Comparison of ENCODE assay signal across 29 mouse cellular contexts in genomic region chr19:55712678-55713077, GRCm38 (mm10). TPM values are rescaled to one million over a fixed set of nuclear protein-coding genes. Genes with fewer than 3 reads are reported as not detected.
DNase-seq lines count a peak whose midpoint lies in the region; ATAC-seq and TF ChIP-seq lines count a peak whose summit lies in the region.
"Had no signal": no experiment of that assay in that cellular context is flagged by ENCODE, and none has a peak within 500 bp of the region (broad histone marks: within the 10 kb centered on the region; RNA-seq: fewer than 3 reads in every experiment).

No protein-coding gene starts in this region.

- no peak overlapping the region for H3K4me2 ChIP-seq in midbrain, postnatal 0 days (ENCODE audit: low read depth, low read length, poor library complexity, severe bottlenecking)
- no peak overlapping the region for H3K4me2 ChIP-seq in kidney, embryonic 16.5 days (replicated peaks; ENCODE audit: low read depth, low read length)
- H3K4me2 ChIP-seq in hindbrain, embryonic 12.5 days (replicated peaks): no peak overlapping the region
- H3K4me2 ChIP-seq: heart, embryonic 15.5 days; liver, embryonic 12.5 days; midbrain, embryonic 11.5 days; neural tube, embryonic 13.5 days had no signal

- no peak overlapping the region for H3K27ac ChIP-seq in midbrain, postnatal 0 days (ENCODE audit: low read depth, low read length)
- H3K27ac ChIP-seq in kidney, embryonic 16.5 days (ENCODE audit: low read length): no peak overlapping the region
- no peak overlapping the region for H3K27ac ChIP-seq in hindbrain, embryonic 12.5 days
- H3K27ac ChIP-seq: heart, embryonic 10.5 days; heart, embryonic 15.5 days; liver, embryonic 12.5 days; neural tube, embryonic 13.5 days had no signal

- no peak overlapping the region for H3K4me3 ChIP-seq in midbrain, postnatal 0 days (ENCODE audit: low read depth, low read length)
- H3K4me3 ChIP-seq in kidney, embryonic 16.5 days (ENCODE audit: low read length): no peak overlapping the region
- H3K4me3 ChIP-seq in hindbrain, embryonic 12.5 days: no peak overlapping the region
- H3K4me3 ChIP-seq: heart, embryonic 10.5 days; heart, embryonic 15.5 days; liver, embryonic 12.5 days; neural tube, embryonic 13.5 days had no signal

- no peaks in the 10 kb centered on the region for H3K27me3 ChIP-seq in midbrain, postnatal 0 days (ENCODE audit: insufficient read depth, low read length)
- no peaks in the 10 kb centered on the region for H3K27me3 ChIP-seq in kidney, embryonic 16.5 days (ENCODE audit: insufficient read depth, low read length)
- H3K27me3 ChIP-seq in hindbrain, embryonic 12.5 days: no peaks in the 10 kb centered on the region
- H3K27me3 ChIP-seq: heart, embryonic 15.5 days had no signal

- H3K4me1 ChIP-seq in midbrain, postnatal 0 days (ENCODE audit: insufficient read depth, low read length): no peaks in the 10 kb centered on the region
- H3K4me1 ChIP-seq in kidney, embryonic 16.5 days (ENCODE audit: insufficient read depth, low read length): peaks cover 7% of the 10 kb centered on the region; the same call in 1 of the 2 replicates
- H3K4me1 ChIP-seq in hindbrain, embryonic 12.5 days: no peaks in the 10 kb centered on the region
- H3K4me1 ChIP-seq: heart, embryonic 15.5 days; neural tube, embryonic 13.5 days had no signal

- H3K9me3 ChIP-seq in midbrain, postnatal 0 days (ENCODE audit: low read length): no peaks in the 10 kb centered on the region
- no peaks in the 10 kb centered on the region for H3K9me3 ChIP-seq in kidney, embryonic 16.5 days (ENCODE audit: low read length)
- no peaks in the 10 kb centered on the region for H3K9me3 ChIP-seq in hindbrain, embryonic 12.5 days (replicated peaks)
- H3K9me3 ChIP-seq: heart, embryonic 10.5 days; heart, embryonic 15.5 days; liver, embryonic 12.5 days; neural tube, embryonic 13.5 days had no signal

- ATAC-seq in midbrain, postnatal 0 days (ENCODE audit: low FRiP score): no peak
- no peak for ATAC-seq in kidney, embryonic 16.5 days (ENCODE audit: low FRiP score, low TSS enrichment)
- ATAC-seq in hindbrain, embryonic 12.5 days (ENCODE audit: low FRiP score): no peak
- ATAC-seq: activated CD4-positive, CD25-positive, alpha-beta regulatory T cell, adult 4 months; forebrain, embryonic 14.5 days; intestine, embryonic 16.5 days; liver, embryonic 12.5 days; liver, postnatal 0 days; midbrain, embryonic 16.5 days had no signal

- H3K9ac ChIP-seq in midbrain, postnatal 0 days (replicated peaks; ENCODE audit: low read length, poor library complexity, severe bottlenecking): no peak overlapping the region
- H3K9ac ChIP-seq in kidney, embryonic 16.5 days (replicated peaks; ENCODE audit: low read length): no peak overlapping the region
- no peak overlapping the region for H3K9ac ChIP-seq in hindbrain, embryonic 12.5 days
- H3K9ac ChIP-seq: heart, embryonic 15.5 days; liver, embryonic 12.5 days; liver, postnatal 0 days; neural tube, embryonic 13.5 days had no signal

- no peak for TF ChIP-seq CTCF in midbrain, postnatal 0 days (IDR thresholded peaks at IDR 0.05)

- no peaks in the 10 kb centered on the region for H3K36me3 ChIP-seq in midbrain, postnatal 0 days (ENCODE audit: insufficient read depth, low read length)
- no peaks in the 10 kb centered on the region for H3K36me3 ChIP-seq in kidney, embryonic 16.5 days (ENCODE audit: insufficient read depth, low read length)
- no peaks in the 10 kb centered on the region for H3K36me3 ChIP-seq in hindbrain, embryonic 12.5 days
- H3K36me3 ChIP-seq: heart, embryonic 10.5 days; heart, embryonic 15.5 days; liver, embryonic 12.5 days; neural tube, embryonic 13.5 days had no signal

- WGBS in midbrain, postnatal 0 days: 85% methylated on average over 2 of the region's 2 CpGs
- WGBS in kidney, embryonic 16.5 days: 57% methylated on average over 2 of the region's 2 CpGs
- 86% methylated on average over 2 of the region's 2 CpGs for WGBS in hindbrain, embryonic 12.5 days

- DNase-seq in 3T3-L1 (ENCODE audit: low read depth, low spot score): peak; percentile 82
- peak; percentile 52 for DNase-seq in 416B (ENCODE audit: low read depth)
- peak; percentile 73 for DNase-seq in Muller cell, postnatal 12 days (ENCODE audit: inconsistent ontology term)
- peak; percentile 10 for DNase-seq in adrenal gland, postnatal 14 days
- no peak for DNase-seq in midbrain, postnatal 0 days (ENCODE audit: low spot score)
- DNase-seq: cerebellum, adult 8-10 months; cerebellum, postnatal 36 days; gastrocnemius, postnatal 25 days; heart, adult 11 months; kidney, adult 9 months; kidney, postnatal 14 days; liver, postnatal 0 days; lung, postnatal 36 days; retina, postnatal 1 day; right cerebral cortex, postnatal 25 days; spleen, adult 18-20 months; thymus, adult 18-20 months; thymus, postnatal 25 days had no signal

RNA-seq across cellular contexts. Expression of gene Tcf7l2, which starts 28.9 kb away (rescaled TPM):
- 26.6 and 29.7 TPM in 2 replicates for total RNA-seq in adrenal gland, postnatal 14 days (2021)
- 67.2 and 86.1 TPM in 2 replicates for total RNA-seq in midbrain, postnatal 0 days (2014; rRNA removed)
- 763 and 861 TPM in 2 replicates for polyA plus RNA-seq in midbrain, postnatal 0 days (2015; fragmentation: Nextera tagmentation; extraction: Ambion mirVana)
- polyA plus RNA-seq in kidney, embryonic 16.5 days (2015; fragmentation: Nextera tagmentation; extraction: Ambion mirVana): 50.1 and 68.9 TPM in 2 replicates
- 78.0 and 81.6 TPM in 2 replicates for polyA plus RNA-seq in hindbrain, embryonic 12.5 days (2016; fragmentation: Nextera tagmentation; extraction: Ambion mirVana)
